Mouse (Mus musculus): ENCODE results near the gene Stag2. TPM values are rescaled to one million over a fixed set of nuclear protein-coding genes. Genes with fewer than 3 reads are reported as not detected.

The Stag2 gene
- total RNA-seq, 2 experiments from 2014 or later: 44.6 to 53.2 TPM

GRCm38 (mm10) chrX:42272713-42273112, 123.6 kb downstream of the Stag2 start:
- no peak overlapping the region for H3K4me3 ChIP-seq
- no peak for DNase-seq (ENCODE audit: extremely low spot score in 1 of 2, low spot score in 2 of 2)
- intact Hi-C loops (cut with DNase I): no loop called here
- TF ChIP-seq CTCF (IDR thresholded peaks at IDR 0.05): peak; percentile 36
- no peak overlapping the region for H3K27ac ChIP-seq

DNA sequence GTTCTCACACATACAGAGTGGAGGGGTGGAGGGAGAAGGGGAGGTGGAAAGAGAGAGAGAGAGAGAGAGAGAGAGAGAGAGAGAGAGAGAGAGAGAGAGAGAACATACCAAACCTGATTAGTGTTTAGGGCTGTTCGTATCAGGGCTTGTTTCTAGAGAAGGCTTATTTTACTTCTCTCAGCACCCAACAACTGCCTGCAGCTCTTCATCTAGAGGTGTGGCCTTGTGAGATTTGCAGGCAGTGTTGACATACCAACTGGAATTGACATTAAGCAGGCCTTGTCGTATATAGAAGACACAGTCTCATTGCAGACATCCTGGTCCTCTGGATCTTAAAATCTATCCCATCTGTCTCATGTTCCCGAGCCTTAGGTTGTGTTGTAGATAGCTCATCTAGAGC, 141.1 kb downstream of the Stag2 start:
- Histone ChIP-seq H3K27ac (no peak overlapping the region), H3K4me3 (no peak overlapping the region)
- intact Hi-C loops (cut with DNase I): no loop called here
- TF ChIP-seq CTCF (IDR thresholded peaks at IDR 0.05): no peak
- no peak for DNase-seq (ENCODE audit: extremely low spot score in 1 of 2, low spot score in 2 of 2)

DNA sequence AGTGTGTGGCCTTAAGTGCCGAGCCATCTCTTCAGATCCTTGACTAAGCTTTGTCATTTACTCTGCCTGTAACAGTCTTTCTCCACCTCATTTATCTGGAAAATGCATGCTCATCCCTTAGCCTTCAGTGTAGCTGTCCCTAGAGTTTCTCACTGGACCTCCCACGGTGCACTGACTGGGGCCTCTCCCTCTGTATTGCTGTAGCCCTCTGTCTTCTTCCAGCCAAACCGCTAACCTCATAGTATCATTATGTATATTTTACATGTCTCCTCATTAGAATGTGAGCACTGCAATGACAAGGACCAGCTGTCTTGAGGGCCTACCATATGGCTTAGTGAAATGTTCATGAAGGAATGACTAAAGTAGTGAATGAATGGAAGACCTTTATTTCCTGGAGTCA, 166.1 kb downstream of the Stag2 start:
- TF ChIP-seq CTCF (IDR thresholded peaks at IDR 0.05): no peak
- intact Hi-C loops (cut with DNase I): no loop called here

DNA sequence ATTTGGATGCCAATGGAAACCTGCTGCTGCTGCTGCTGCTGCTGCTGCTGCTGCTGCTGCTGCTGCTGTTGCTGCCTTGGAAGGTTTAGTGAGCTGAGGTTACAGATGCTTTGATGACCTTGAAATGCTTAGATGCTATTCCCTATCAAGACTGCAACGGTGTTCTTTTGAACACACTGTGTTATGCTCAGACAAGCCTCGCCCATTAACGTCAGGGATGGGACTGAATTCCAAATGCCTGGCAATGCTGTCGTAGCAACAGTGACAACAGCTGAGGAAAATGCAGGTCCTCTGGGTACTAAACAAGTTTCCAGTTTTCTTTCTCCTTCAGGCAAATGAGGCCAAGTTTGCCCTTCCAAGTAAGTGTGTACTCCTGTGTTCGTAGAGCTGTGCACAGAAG, 171.3 kb downstream of the Stag2 start:
- DNase-seq (ENCODE audit: extremely low spot score in 1 of 2, low spot score in 2 of 2): no peak
- intact Hi-C loops (cut with DNase I): no loop called here
- TF ChIP-seq CTCF (IDR thresholded peaks at IDR 0.05): no peak
- Histone ChIP-seq H3K4me3 (no peak overlapping the region), H3K27ac (no peak overlapping the region)

More for the DNA sequence above, 166.1 kb downstream of the Stag2 start:
- H3K4me3 ChIP-seq: no peak overlapping the region
- H3K27ac ChIP-seq: no peak overlapping the region
- DNase-seq (ENCODE audit: extremely low spot score in 1 of 2, low spot score in 2 of 2): no peak

- intact Hi-C loops (cut with DNase I): no loop called here
- no peak for DNase-seq (ENCODE audit: extremely low spot score in 1 of 2, low spot score in 2 of 2)
- Histone ChIP-seq H3K4me3 (no peak overlapping the region), H3K27ac (no peak overlapping the region)
- TF ChIP-seq CTCF (IDR thresholded peaks at IDR 0.05): no peak
Measured at GRCm38 (mm10) chrX:42321200-42321773, 172.2 kb downstream of the Stag2 start.

DNA sequence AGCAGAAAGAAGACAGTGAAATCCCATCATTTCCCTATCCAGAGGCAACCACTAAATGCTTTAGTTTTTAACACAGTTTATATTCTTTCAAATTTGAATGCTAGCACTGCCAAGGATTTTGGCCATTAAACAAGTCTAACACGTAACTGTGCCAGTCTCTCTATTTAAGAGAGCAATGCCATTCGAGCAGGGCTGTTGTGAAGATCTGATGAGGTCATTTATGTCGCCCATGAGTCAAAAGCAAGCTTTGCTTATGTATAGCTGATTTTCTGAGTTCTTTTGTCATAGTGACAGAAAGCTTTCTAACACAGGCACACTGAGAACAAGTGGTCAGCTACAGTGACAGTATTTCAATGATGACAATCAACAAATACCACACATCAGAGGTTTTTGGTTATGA, 175.7 kb downstream of the Stag2 start:
- no peak for TF ChIP-seq CTCF (IDR thresholded peaks at IDR 0.05)
- Histone ChIP-seq H3K4me3 (no peak overlapping the region), H3K27ac (no peak overlapping the region)
- no peak for DNase-seq (ENCODE audit: extremely low spot score in 1 of 2, low spot score in 2 of 2)
- intact Hi-C loops (cut with DNase I): no loop called here

Other genes starting within 250 kb of the Stag2 start
- 10 to 100 TPM; 48.5 to 51.0 TPM for gene Thoc2, start 228.6 kb upstream of the Stag2 start, total RNA-seq (2021)
- 10 to 100 TPM; 54.9 to 58.8 TPM for gene Xiap, start 89.6 kb upstream of the Stag2 start, total RNA-seq (2021)